Mouse (Mus musculus) gastrocnemius, postnatal 4 days (tissue): ENCODE results near the gene Gm13271. TPM values are rescaled to one million over a fixed set of nuclear protein-coding genes. Genes with fewer than 3 reads are reported as not detected.
A peak's percentile ranks its signal among the peaks of the same experiment; 100 is the strongest.
"Not testable (repeated sequence)": the region's sequence is repeated elsewhere in the genome, so short reads cannot be mapped to it uniquely, and the experiment has no call there.

Source experiments
- DNase-seq, 2 experiments: peaks; one replicate each; pipeline ENCODE4 v3.0.0; 2021 to 2022; ENCODE audit warnings: low spot score in 2 of 2, mixed read lengths in 2 of 2
- total RNA-seq, 2 experiments: library from RNA; stranded (reverse); gene quantifications; 2 replicates each; pipeline ENCODE4 v1.2.3; 2021

The Gm13271 gene
- total RNA-seq, 2 experiments from 2014 or later, result not detected

GRCm38 (mm10) chr4:88759610-88760268, 5.1 kb downstream of the Gm13271 start, which contains the start of gene Gm13283:
Gene Gm13283 (plus strand): TSS chr4:88760119.
- peak; percentile 42 to 47 for DNase-seq

GRCm38 (mm10) chr4:88760431-88760830, 5.8 kb downstream of the Gm13271 start:
- peak; percentile 30 to 67 for DNase-seq

GRCm38 (mm10) chr4:88761776-88762175, 7.1 kb downstream of the Gm13271 start:
- DNase-seq, result peak; percentile 78 to 85

- peak in 1 of 2 experiments; percentile 20 for DNase-seq
These were observed 7.7 kb downstream of the Gm13271 start for GRCm38 (mm10) chr4:88762341-88762740.

GRCm38 (mm10) chr4:88763384-88764018, 8.8 kb downstream of the Gm13271 start:
- peak in 1 of 2 experiments; percentile 34 for DNase-seq

- DNase-seq, result not testable (repeated sequence)
These were observed 18.9 kb downstream of the Gm13271 start, which contains the start of gene Gm13290 for GRCm38 (mm10) chr4:88773534-88773933. Gene Gm13290 (plus strand): TSS chr4:88773834.

- not testable (repeated sequence) for DNase-seq
These were observed 22.0 kb downstream of the Gm13271 start, which contains the start of gene Gm13289 for GRCm38 (mm10) chr4:88776622-88777021. Gene Gm13289 (plus strand): TSS chr4:88776922.

- not testable (repeated sequence) for DNase-seq
These were observed 24.9 kb downstream of the Gm13271 start, which contains the start of gene Gm13272 for GRCm38 (mm10) chr4:88779550-88779949. Gene Gm13272 (plus strand): TSS chr4:88779850.

- DNase-seq, result peak in 1 of 2 experiments; percentile 14
These were observed 25.7 kb downstream of the Gm13271 start for GRCm38 (mm10) chr4:88780320-88780719.

GRCm38 (mm10) chr4:88781831-88782230, 27.2 kb downstream of the Gm13271 start, which contains the start of gene Ifnz:
Gene Ifnz (plus strand): TSS chr4:88782131.
- DNase-seq, result not testable (repeated sequence)

- DNase-seq, result not testable (repeated sequence)
These were observed 27.7 kb downstream of the Gm13271 start for GRCm38 (mm10) chr4:88782335-88782734.

GRCm38 (mm10) chr4:88785409-88785808, 30.7 kb downstream of the Gm13271 start, which contains the start of gene Gm13276:
Gene Gm13276 (plus strand): TSS chr4:88785709.
- DNase-seq, result not testable (repeated sequence)

- DNase-seq, result peak; percentile 20 to 52
These were observed 33.7 kb downstream of the Gm13271 start, which contains the start of gene Gm13277 for GRCm38 (mm10) chr4:88788402-88788801. Gene Gm13277 (plus strand): TSS chr4:88788632.

GRCm38 (mm10) chr4:88791250-88791649, 36.6 kb downstream of the Gm13271 start, which contains the start of gene Gm13278:
Gene Gm13278 (plus strand): TSS chr4:88791550.
- DNase-seq, result not testable (repeated sequence)

- DNase-seq, result peak; percentile 51 to 63
These were observed 39.4 kb downstream of the Gm13271 start, which contains the start of gene Gm13275 for GRCm38 (mm10) chr4:88793936-88794675. Gene Gm13275 (plus strand): TSS chr4:88794487.

GRCm38 (mm10) chr4:88797097-88797496, 42.4 kb downstream of the Gm13271 start, which contains the start of gene Gm13279:
Gene Gm13279 (plus strand): TSS chr4:88797397.
- not testable (repeated sequence) for DNase-seq

- not testable (repeated sequence) for DNase-seq
These were observed 44.7 kb downstream of the Gm13271 start, which contains the start of gene Gm13285 for GRCm38 (mm10) chr4:88799365-88799764. Gene Gm13285 (plus strand): TSS chr4:88799665.

- DNase-seq, result not testable (repeated sequence)
These were observed 48.3 kb downstream of the Gm13271 start, which contains the start of gene Gm13287 for GRCm38 (mm10) chr4:88802954-88803353. Gene Gm13287 (plus strand): TSS chr4:88803254.
